Mouse (Mus musculus): ENCODE data around the gene Acot4. TPM values are rescaled to one million over a fixed set of nuclear protein-coding genes. Genes with fewer than 3 reads are reported as not detected.
"Not testable (repeated sequence)": the region's sequence is repeated elsewhere in the genome, so short reads cannot be mapped to it uniquely, and the experiment has no call there.

The Acot4 gene
- polyA plus RNA-seq, 1 experiment from 2014 or later, result 3.4 TPM

DNA sequence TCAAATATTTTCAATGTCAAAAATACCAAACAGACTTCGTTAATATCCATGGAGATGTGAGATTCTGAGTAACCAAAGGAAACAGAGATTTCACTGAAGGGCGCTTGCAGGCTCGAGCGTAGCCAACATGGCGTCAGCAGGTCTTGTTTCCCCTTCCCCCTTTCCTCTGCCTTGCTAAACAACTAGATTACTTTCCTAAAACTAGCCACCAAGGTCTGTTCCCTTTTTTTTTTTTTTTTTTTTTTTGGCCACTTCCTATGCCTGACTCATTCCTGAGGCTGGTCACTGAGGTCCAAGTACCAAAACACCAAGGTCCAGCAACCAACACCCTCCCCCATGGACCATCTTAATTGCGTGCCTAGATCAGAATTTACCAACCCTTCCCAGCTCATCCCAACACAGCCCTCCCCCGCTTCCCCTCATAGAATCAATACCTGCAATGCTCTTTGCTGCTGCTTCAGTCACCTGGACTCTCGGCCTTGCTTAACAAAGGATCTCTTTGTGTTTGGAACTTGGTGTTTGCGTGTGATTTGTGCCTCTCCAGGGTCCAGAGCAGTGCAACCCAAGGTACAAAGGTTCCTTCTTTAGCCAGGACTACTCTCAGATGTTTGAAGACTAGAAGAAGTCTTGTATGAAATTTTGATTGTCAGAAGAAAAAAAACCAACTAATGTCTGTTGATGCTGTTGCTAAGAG is 15.0 kb upstream of the Acot4 start:
- 82% methylated on average over 9 of the region's 9 CpGs for WGBS
- Histone ChIP-seq H3K4me3 (ENCODE audit: low read length) (no peak overlapping the region), H3K27me3 (ENCODE audit: control insufficient read depth, insufficient read depth, low read length) (no peaks in the 10 kb centered on the region), H3K27ac (ENCODE audit: low read depth, low read length) (no peak overlapping the region), H3K9ac (ENCODE audit: low read depth, low read length) (no peak overlapping the region), H3K4me2 (replicated peaks; ENCODE audit: low read depth, low read length) (no peak overlapping the region), H3K4me1 (ENCODE audit: control insufficient read depth, insufficient read depth, low read length) (no peaks in the 10 kb centered on the region), H3K9me3 (ENCODE audit: control insufficient read depth, low read length) (no peaks in the 10 kb centered on the region), H3K36me3 (ENCODE audit: control insufficient read depth, insufficient read depth, low read length) (no peaks in the 10 kb centered on the region)
- no peak for ATAC-seq (ENCODE audit: low FRiP score, low TSS enrichment)

DNA sequence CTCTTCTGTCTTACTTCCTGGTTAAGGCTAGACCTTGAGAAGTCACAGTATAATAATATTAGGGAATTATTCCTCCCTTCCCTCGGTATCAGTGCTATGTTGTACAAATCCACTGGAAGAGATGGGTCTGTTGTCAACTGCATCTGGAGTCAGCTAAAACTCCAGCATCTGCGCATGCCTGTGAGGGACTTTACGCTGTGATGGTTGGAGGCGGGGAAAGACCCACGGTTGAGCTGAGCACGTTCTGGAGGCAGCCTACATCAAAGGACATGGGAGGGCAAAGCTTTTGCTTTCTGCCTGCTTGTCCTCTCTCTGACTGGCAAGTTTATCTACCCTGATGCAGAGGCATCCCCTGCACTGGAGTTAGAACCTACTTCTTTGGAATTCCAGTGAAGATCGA is 12.3 kb upstream of the Acot4 start:
- Histone ChIP-seq H3K36me3 (ENCODE audit: control insufficient read depth, insufficient read depth, low read length) (no peaks in the 10 kb centered on the region), H3K27me3 (ENCODE audit: control insufficient read depth, insufficient read depth, low read length) (no peaks in the 10 kb centered on the region), H3K27ac (ENCODE audit: low read depth, low read length) (no peak overlapping the region), H3K9me3 (ENCODE audit: control insufficient read depth, low read length) (no peaks in the 10 kb centered on the region), H3K9ac (ENCODE audit: low read depth, low read length) (no peak overlapping the region), H3K4me3 (ENCODE audit: low read length) (no peak overlapping the region), H3K4me1 (ENCODE audit: control insufficient read depth, insufficient read depth, low read length) (no peaks in the 10 kb centered on the region), H3K4me2 (replicated peaks; ENCODE audit: low read depth, low read length) (no peak overlapping the region)
- WGBS, result 80% methylated on average over 7 of the region's 7 CpGs
- no peak for ATAC-seq (ENCODE audit: low FRiP score, low TSS enrichment)

DNA sequence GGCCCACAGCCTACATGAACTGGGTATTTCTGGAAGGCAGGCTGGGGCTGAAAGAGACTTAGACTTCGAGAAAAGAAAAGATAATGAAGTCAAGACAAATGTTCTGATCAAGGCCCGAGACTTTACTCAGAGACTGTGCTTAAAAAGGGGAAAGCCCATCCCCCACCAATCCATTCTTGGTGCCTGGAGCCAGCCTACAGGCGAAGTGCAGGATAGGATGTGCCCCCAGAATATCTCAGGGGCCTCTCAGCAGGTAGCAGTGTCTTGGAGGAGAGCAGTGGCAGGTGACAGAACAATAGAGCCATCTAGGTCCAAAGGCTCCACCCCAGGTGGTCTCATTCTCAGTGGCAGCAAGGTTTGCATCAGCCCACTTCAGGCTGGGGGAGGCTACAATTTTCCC is 9.9 kb upstream of the Acot4 start:
- H3K4me2 ChIP-seq (replicated peaks; ENCODE audit: low read depth, low read length); H3K4me1 ChIP-seq (ENCODE audit: control insufficient read depth, insufficient read depth, low read length); H3K9ac ChIP-seq (ENCODE audit: low read depth, low read length); H3K4me3 ChIP-seq (ENCODE audit: low read length); H3K36me3 ChIP-seq (ENCODE audit: control insufficient read depth, insufficient read depth, low read length); ATAC-seq (ENCODE audit: low FRiP score, low TSS enrichment); H3K27ac ChIP-seq (ENCODE audit: low read depth, low read length); H3K27me3 ChIP-seq (ENCODE audit: control insufficient read depth, insufficient read depth, low read length); H3K9me3 ChIP-seq (ENCODE audit: control insufficient read depth, low read length): not testable (repeated sequence)
- WGBS, result 62% methylated on average over 3 of the region's 3 CpGs

DNA sequence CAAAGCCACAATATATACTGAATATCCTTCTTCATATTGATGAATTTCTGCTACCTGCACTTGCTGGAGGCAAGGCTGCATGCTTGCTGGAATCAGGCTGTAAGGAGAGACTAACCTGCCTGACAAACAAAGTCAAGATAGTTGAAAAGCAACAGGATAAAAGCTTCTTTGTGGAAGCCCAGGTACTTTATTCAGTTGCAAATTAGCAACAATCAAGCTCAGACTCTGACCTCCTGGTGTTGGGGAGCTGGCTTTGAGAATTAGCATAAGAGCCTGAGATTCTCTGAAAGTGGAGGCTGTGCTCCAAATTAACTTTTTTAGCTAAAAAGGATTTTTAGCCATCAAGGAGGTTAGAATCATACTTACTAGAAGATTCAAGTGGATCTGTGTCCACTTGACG is 9.1 kb upstream of the Acot4 start:
- ATAC-seq (ENCODE audit: low FRiP score, low TSS enrichment); H3K27me3 ChIP-seq (ENCODE audit: control insufficient read depth, insufficient read depth, low read length); H3K4me3 ChIP-seq (ENCODE audit: low read length); H3K9me3 ChIP-seq (ENCODE audit: control insufficient read depth, low read length); H3K9ac ChIP-seq (ENCODE audit: low read depth, low read length); H3K4me1 ChIP-seq (ENCODE audit: control insufficient read depth, insufficient read depth, low read length); H3K36me3 ChIP-seq (ENCODE audit: control insufficient read depth, insufficient read depth, low read length); H3K4me2 ChIP-seq (replicated peaks; ENCODE audit: low read depth, low read length); H3K27ac ChIP-seq (ENCODE audit: low read depth, low read length): not testable (repeated sequence)
- 95% methylated on average over 1 of the region's 1 CpGs for WGBS

DNA sequence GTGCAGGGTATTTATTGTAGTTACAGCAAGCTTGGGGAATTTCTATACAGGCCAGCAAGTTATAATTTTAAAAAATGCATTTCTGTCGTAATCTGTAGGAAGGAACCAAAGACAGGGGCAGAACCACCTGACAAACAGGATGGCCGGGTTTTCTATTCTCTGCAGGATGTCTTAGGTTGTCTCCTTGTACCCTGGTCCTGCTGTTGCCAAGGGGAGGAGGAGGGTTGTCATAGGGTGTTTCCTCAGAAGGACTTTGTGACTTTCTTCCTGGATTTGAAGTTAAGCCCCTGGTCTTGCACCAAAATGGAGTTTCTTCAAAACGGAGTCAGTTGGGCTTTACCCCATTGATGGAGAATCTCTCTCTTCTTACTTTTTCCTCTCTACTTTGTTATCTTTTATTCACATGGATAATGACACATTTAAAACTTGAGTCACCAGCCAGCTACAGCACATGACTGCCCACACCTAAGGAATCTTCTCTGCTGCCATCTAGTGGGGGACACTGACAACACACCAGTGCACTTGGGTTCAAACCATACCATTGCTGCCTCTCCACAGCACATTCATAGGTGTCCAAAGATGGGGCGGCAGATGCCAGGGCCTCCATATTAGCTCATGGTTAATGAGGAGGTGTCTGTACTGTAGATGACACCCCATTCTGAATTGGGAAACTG is 7.4 kb upstream of the Acot4 start:
- Histone ChIP-seq H3K27me3 (ENCODE audit: control insufficient read depth, insufficient read depth, low read length) (no peaks in the 10 kb centered on the region), H3K9ac (ENCODE audit: low read depth, low read length) (no peak overlapping the region), H3K4me3 (ENCODE audit: low read length) (no peak overlapping the region), H3K4me2 (replicated peaks; ENCODE audit: low read depth, low read length) (no peak overlapping the region), H3K4me1 (ENCODE audit: control insufficient read depth, insufficient read depth, low read length) (no peaks in the 10 kb centered on the region), H3K9me3 (ENCODE audit: control insufficient read depth, low read length) (no peaks in the 10 kb centered on the region), H3K36me3 (ENCODE audit: control insufficient read depth, insufficient read depth, low read length) (no peaks in the 10 kb centered on the region), H3K27ac (ENCODE audit: low read depth, low read length) (no peak overlapping the region)
- WGBS, result 73% methylated on average over 4 of the region's 4 CpGs
- peak; percentile 77; the same call in 1 of the 2 replicates for ATAC-seq (ENCODE audit: low FRiP score, low TSS enrichment)

DNA sequence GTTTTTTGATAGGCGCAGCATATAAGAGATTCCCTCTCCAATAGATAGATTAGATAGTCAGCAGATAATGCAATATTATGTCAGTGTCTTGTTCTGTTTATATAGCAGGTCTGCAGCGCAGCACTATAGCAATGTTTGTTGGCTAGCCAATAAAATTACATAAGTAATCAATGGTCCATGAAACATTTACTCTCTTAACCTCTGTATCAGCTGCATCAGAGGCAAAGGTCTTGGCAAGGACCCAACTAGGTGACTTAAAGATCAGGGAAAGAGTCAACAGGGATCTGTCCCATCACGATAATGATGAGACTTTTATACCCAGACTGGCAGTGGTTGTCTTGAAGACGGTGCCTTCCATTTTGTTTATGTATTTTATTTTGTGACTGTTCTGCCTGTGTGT is 5.3 kb upstream of the Acot4 start:
- no peak for ATAC-seq (ENCODE audit: low FRiP score, low TSS enrichment)
- Histone ChIP-seq H3K36me3 (ENCODE audit: control insufficient read depth, insufficient read depth, low read length) (no peaks in the 10 kb centered on the region), H3K4me2 (replicated peaks; ENCODE audit: low read depth, low read length) (no peak overlapping the region), H3K9me3 (ENCODE audit: control insufficient read depth, low read length) (no peaks in the 10 kb centered on the region), H3K9ac (ENCODE audit: low read depth, low read length) (no peak overlapping the region), H3K4me1 (ENCODE audit: control insufficient read depth, insufficient read depth, low read length) (no peaks in the 10 kb centered on the region), H3K4me3 (ENCODE audit: low read length) (no peak overlapping the region), H3K27me3 (ENCODE audit: control insufficient read depth, insufficient read depth, low read length) (no peaks in the 10 kb centered on the region), H3K27ac (ENCODE audit: low read depth, low read length) (no peak overlapping the region)
- 82% methylated on average over 4 of the region's 4 CpGs for WGBS

DNA sequence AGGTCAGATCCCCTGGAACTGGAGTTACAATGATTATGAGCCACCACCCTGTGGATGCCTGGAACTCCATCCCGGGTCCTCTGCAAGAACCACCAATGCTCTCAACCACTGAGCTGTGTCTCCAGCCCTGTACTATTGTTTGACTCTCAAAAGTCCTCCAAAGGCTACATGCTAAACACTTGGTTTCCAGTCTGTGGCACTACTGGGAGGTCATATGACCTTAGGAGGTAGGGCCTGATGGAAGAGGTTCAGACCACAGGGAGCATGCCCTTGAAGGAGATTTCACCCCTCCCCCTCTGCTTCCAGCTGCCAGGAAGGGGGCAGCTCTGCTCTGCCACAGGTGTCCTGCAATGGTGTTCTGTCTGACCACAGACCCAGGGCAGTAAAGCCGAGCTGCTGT is 4.9 kb upstream of the Acot4 start:
- H3K4me1 ChIP-seq (ENCODE audit: control insufficient read depth, insufficient read depth, low read length); H3K4me3 ChIP-seq (ENCODE audit: low read length); H3K4me2 ChIP-seq (replicated peaks; ENCODE audit: low read depth, low read length); H3K27me3 ChIP-seq (ENCODE audit: control insufficient read depth, insufficient read depth, low read length); H3K9me3 ChIP-seq (ENCODE audit: control insufficient read depth, low read length); H3K36me3 ChIP-seq (ENCODE audit: control insufficient read depth, insufficient read depth, low read length); H3K9ac ChIP-seq (ENCODE audit: low read depth, low read length); ATAC-seq (ENCODE audit: low FRiP score, low TSS enrichment); H3K27ac ChIP-seq (ENCODE audit: low read depth, low read length): not testable (repeated sequence)
- WGBS, result 75% methylated on average over 2 of the region's 2 CpGs

DNA sequence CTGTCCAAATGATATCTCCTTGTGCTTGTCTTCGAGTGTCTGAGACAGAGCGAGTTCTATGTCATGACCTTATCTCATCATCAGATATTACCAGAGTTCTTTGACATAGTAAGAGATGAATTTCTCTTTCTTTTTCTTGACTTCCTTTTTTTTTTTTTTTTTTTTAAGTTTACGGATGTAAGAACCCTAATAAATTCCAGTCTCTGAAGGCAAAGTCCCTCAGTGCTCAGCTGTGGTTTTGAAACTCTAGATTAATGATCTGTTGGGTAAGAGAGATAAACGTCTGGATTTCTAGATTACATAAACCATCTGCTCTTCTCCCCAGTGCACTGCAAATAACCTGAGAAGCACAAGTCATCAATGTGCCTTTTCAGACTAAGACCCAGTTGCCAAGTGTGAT is 4.1 kb upstream of the Acot4 start:
- Histone ChIP-seq H3K9ac (ENCODE audit: low read depth, low read length) (no peak overlapping the region), H3K36me3 (ENCODE audit: control insufficient read depth, insufficient read depth, low read length) (no peaks in the 10 kb centered on the region), H3K27me3 (ENCODE audit: control insufficient read depth, insufficient read depth, low read length) (no peaks in the 10 kb centered on the region), H3K27ac (ENCODE audit: low read depth, low read length) (no peak overlapping the region), H3K9me3 (ENCODE audit: control insufficient read depth, low read length) (peaks cover 2% of the 10 kb centered on the region; the same call in 1 of the 2 replicates), H3K4me3 (ENCODE audit: low read length) (no peak overlapping the region), H3K4me2 (replicated peaks; ENCODE audit: low read depth, low read length) (no peak overlapping the region), H3K4me1 (ENCODE audit: control insufficient read depth, insufficient read depth, low read length) (no peaks in the 10 kb centered on the region)
- ATAC-seq (ENCODE audit: low FRiP score, low TSS enrichment), result no peak
- WGBS, result 30% methylated on average over 4 of the region's 4 CpGs

DNA sequence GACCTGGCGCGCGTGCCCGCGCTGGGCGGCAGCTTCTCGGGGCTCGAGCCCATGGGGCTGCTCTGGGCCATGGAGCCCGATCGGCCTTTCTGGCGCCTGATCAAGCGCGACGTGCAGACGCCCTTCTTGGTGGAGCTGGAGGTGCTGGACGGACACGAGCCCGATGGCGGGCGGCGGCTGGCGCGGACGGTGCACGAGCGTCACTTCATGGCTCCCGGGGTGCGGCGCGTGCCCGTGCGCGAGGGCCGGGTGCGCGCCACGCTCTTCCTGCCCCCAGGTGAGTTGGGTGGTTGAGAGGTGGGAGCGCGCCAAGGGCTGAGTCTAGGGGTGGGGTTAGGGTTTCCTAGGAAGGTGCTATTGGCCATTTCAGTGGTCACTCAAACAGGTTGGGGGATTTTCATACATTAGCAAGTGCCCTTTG is 522 bp downstream of the Acot4 start, which contains the start of gene Gm49366:
Gm49366 (plus strand) TSS at position 245 of the 421 bp plus-strand sequence.
- WGBS, result 5% methylated on average over 39 of the region's 39 CpGs
- H3K9me3 ChIP-seq (ENCODE audit: control insufficient read depth, low read length); H3K27ac ChIP-seq (ENCODE audit: low read depth, low read length); H3K27me3 ChIP-seq (ENCODE audit: control insufficient read depth, insufficient read depth, low read length); H3K4me1 ChIP-seq (ENCODE audit: control insufficient read depth, insufficient read depth, low read length); H3K36me3 ChIP-seq (ENCODE audit: control insufficient read depth, insufficient read depth, low read length): not testable (repeated sequence)
- Histone ChIP-seq H3K9ac (ENCODE audit: low read depth, low read length) (peak within 1 kb of the TSS; percentile 44), H3K4me3 (ENCODE audit: low read length) (peak within 1 kb of the TSS; percentile 36), H3K4me2 (replicated peaks; ENCODE audit: low read depth, low read length) (peak within 1 kb of the TSS; percentile 74)
- ATAC-seq (ENCODE audit: low FRiP score, low TSS enrichment), result peak; percentile 81
